Mouse (Mus musculus): ENCODE measurements around the gene Fdx1. TPM values are rescaled to one million over a fixed set of nuclear protein-coding genes. Genes with fewer than 3 reads are reported as not detected.

The Fdx1 gene
- polyA plus RNA-seq, 1 experiment from 2014 or later: 55.3 TPM

- no peaks in the 10 kb centered on the region for H3K36me3 ChIP-seq (ENCODE audit: control insufficient read depth, insufficient read depth, low read length)
- DNase-seq (ENCODE audit: low spot score) (no peak), ATAC-seq (ENCODE audit: low FRiP score) (no peak)
- no peaks in the 10 kb centered on the region for H3K9me3 ChIP-seq (ENCODE audit: control insufficient read depth, low read length)
- no peak overlapping the region for H3K4me3 ChIP-seq (ENCODE audit: low read depth, low read length)
- no peak overlapping the region for H3K27ac ChIP-seq (ENCODE audit: low read depth, low read length)
- no peaks in the 10 kb centered on the region for H3K4me1 ChIP-seq (replicated peaks; ENCODE audit: control insufficient read depth, insufficient read depth, low read length)
- 86% methylated on average over 8 of the region's 8 CpGs for WGBS
- H3K27me3 ChIP-seq (ENCODE audit: control insufficient read depth, insufficient read depth, low read length): no peaks in the 10 kb centered on the region
- H3K9ac ChIP-seq (ENCODE audit: low read depth, low read length): no peak overlapping the region
- H3K4me2 ChIP-seq (replicated peaks; ENCODE audit: low read depth, low read length): no peak overlapping the region
Measured at GRCm38 (mm10) chr9:51906938-51907337, 56.4 kb downstream of the Fdx1 start.

Other genes with a start within 250 kb of the Fdx1 start
- 5.0 and 7.8 TPM in 2 replicates for gene Arhgap20, start 198.2 kb downstream of the Fdx1 start, polyA plus RNA-seq (2014; fragmentation: Nextera tagmentation; extraction: Ambion mirVana)
- gene Rdx, start 83.6 kb upstream of the Fdx1 start, polyA plus RNA-seq (2014; fragmentation: Nextera tagmentation; extraction: Ambion mirVana): 221 and 230 TPM in 2 replicates
- gene Zc3h12c, start 205.0 kb upstream of the Fdx1 start, polyA plus RNA-seq (2014; fragmentation: Nextera tagmentation; extraction: Ambion mirVana): 12.6 and 16.2 TPM in 2 replicates